Mouse (Mus musculus) forebrain, embryonic 16.5 days (tissue): ENCODE results near the gene Med29. TPM values are rescaled to one million over a fixed set of nuclear protein-coding genes. Genes with fewer than 3 reads are reported as not detected.
"Not testable (repeated sequence)": the region's sequence is repeated elsewhere in the genome, so short reads cannot be mapped to it uniquely, and the experiment has no call there.

Source experiments
- ATAC-seq: fragments of 200-750 bp; cut with Nextera tagmentation; 2 replicates; pipeline ENCODE4 v1.8.0; 2017; ENCODE audit warnings: mild to moderate bottlenecking, moderate library complexity
- H3K27ac ChIP-seq: fragments of 300-500 bp; sonication (generic); 2 replicates; pipeline ENCODE4 v1.5.1; 2014; ENCODE audit warnings: low read length, control low read depth
- H3K27me3 ChIP-seq: fragments of 300-500 bp; sonication (generic); replicated peaks from 2 replicates; pipeline ENCODE4 v1.6.1; 2014; ENCODE audit warnings: low read length; ENCODE audit not compliant: control insufficient read depth, insufficient read depth
- H3K36me3 ChIP-seq: fragments of 300-500 bp; sonication (generic); 2 replicates; pipeline ENCODE4 v1.6.1; 2014; ENCODE audit not compliant: control insufficient read depth, insufficient read depth
- H3K4me1 ChIP-seq: fragments of 300-500 bp; sonication (generic); replicated peaks from 2 replicates; pipeline ENCODE4 v1.6.1; 2014; ENCODE audit warnings: low read length; ENCODE audit not compliant: control insufficient read depth, insufficient read depth
- H3K4me2 ChIP-seq: fragments of 300-500 bp; sonication (generic); 2 replicates; pipeline ENCODE4 v1.6.1; 2014; ENCODE audit warnings: mild to moderate bottlenecking, low read length, control low read depth
- H3K4me3 ChIP-seq: fragments of 300-500 bp; sonication (generic); replicated peaks from 2 replicates; pipeline ENCODE4 v1.5.1; 2014; ENCODE audit warnings: mild to moderate bottlenecking, low read length, control low read depth
- H3K9ac ChIP-seq: fragments of 300-500 bp; sonication (generic); replicated peaks from 2 replicates; pipeline ENCODE4 v1.6.1; 2014; ENCODE audit warnings: low read depth, low read length, control low read depth
- H3K9me3 ChIP-seq: fragments of 300-500 bp; sonication (generic); 2 replicates; pipeline ENCODE4 v1.6.1; 2016; ENCODE audit warnings: low read length; ENCODE audit not compliant: control insufficient read depth
- WGBS: fragments of 180-500 bp; shearing (Covaris S2); extraction: QIAGEN DNeasy Blood & Tissue Kit; methylation state at CpG from one replicate; pipeline ENCODE4 v1.1.7; 2014; 5-methylcytosine and 5-hydroxymethylcytosine counted together
- polyA plus RNA-seq: library from polyadenylated mRNA; unstranded; fragments of >200 nt; fragmentation: Nextera tagmentation; extraction: Ambion mirVana; gene quantifications from 2 replicates; pipeline ENCODE4 v1.2.1, GENCODE M21; 2015

Med29 gene
- polyA plus RNA-seq, 1 experiment from 2014 or later: 39.9 TPM

DNA sequence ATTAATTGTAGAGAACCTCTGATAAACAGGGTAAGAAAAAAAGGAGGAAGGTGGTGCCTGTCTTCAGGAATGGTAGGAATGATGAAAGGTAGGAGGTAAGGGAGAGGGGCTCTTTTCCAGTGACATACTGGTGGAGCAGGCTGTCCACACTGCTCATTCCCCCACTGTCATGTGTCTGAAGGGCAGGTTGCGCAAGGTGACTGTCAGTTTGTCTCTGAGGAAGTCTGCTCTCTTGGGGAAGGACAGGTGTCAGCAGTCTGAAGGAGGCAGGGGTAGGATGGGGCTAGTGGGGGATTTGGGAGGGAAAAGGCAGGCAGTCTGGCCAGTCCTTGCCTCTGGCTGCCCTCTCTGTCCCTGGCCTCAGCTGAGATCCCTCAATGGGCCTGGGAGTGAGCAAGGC is 8.5 kb upstream of the Med29 start:
- H3K27ac ChIP-seq: no peak overlapping the region
- H3K9me3 ChIP-seq: no peaks in the 10 kb centered on the region
- ATAC-seq: no peak
- no peaks in the 10 kb centered on the region for H3K4me1 ChIP-seq
- WGBS: 100% methylated on average over 1 of the region's 1 CpGs
- H3K27me3 ChIP-seq: no peaks in the 10 kb centered on the region
- peaks cover 57% of the 10 kb centered on the region for H3K36me3 ChIP-seq
- H3K9ac ChIP-seq: no peak overlapping the region
- no peak overlapping the region for H3K4me3 ChIP-seq
- no peak overlapping the region for H3K4me2 ChIP-seq

GRCm38 (mm10) chr7:28398696-28399340 is 6.3 kb upstream of the Med29 start:
- no peak overlapping the region for H3K27ac ChIP-seq
- H3K4me3 ChIP-seq: no peak overlapping the region
- 85% methylated on average over 10 of the region's 10 CpGs for WGBS
- H3K4me1 ChIP-seq: peaks cover 2% of the 10 kb centered on the region
- no peak overlapping the region for H3K9ac ChIP-seq
- peaks cover 41% of the 10 kb centered on the region for H3K36me3 ChIP-seq
- no peaks in the 10 kb centered on the region for H3K9me3 ChIP-seq
- ATAC-seq: no peak
- H3K4me2 ChIP-seq: no peak overlapping the region
- H3K27me3 ChIP-seq: no peaks in the 10 kb centered on the region

DNA sequence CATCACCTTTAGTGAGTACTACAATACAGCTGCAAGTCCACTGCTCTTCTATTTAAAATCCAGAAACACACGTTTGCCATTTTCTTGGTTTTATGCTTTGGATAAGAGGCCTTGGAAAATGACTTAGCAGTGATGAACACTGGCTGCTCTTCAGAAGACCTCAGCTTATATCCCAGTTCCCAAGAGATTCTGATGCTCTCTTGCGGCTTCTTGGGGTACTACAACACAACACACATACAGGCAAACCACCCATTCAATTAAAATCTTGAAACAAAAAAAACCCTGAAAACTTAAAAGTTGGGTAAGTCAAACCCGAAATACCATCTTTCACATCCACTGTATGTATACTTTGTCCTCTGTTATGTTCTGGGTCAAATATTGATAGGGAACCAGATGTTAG is 5.5 kb upstream of the Med29 start:
- peaks cover 35% of the 10 kb centered on the region for H3K36me3 ChIP-seq
- ATAC-seq: no peak
- no peaks in the 10 kb centered on the region for H3K27me3 ChIP-seq
- H3K4me2 ChIP-seq: no peak overlapping the region
- H3K9ac ChIP-seq: no peak overlapping the region
- peaks cover 9% of the 10 kb centered on the region for H3K4me1 ChIP-seq
- H3K27ac ChIP-seq: no peak overlapping the region
- no peak overlapping the region for H3K4me3 ChIP-seq
- WGBS: 60% methylated on average over 3 of the region's 3 CpGs
- H3K9me3 ChIP-seq: no peaks in the 10 kb centered on the region

GRCm38 (mm10) chr7:28395425-28395824 is 2.9 kb upstream of the Med29 start:
- Histone ChIP-seq H3K9me3 (no peaks in the 10 kb centered on the region), H3K36me3 (peaks cover 23% of the 10 kb centered on the region), H3K9ac (no peak overlapping the region)

GRCm38 (mm10) chr7:28393272-28393951 is 904 bp upstream of the Med29 start:
- WGBS: 7% methylated on average over 22 of the region's 22 CpGs

More at GRCm38 (mm10) chr7:28395425-28395824, 2.9 kb upstream of the Med29 start:
- Histone ChIP-seq H3K27ac (no peak overlapping the region), H3K27me3 (no peaks in the 10 kb centered on the region), H3K4me3 (no peak overlapping the region), H3K4me2 (no peak overlapping the region), H3K4me1 (peaks cover 17% of the 10 kb centered on the region)
- no peak for ATAC-seq
- 97% methylated on average over 4 of the region's 4 CpGs for WGBS

DNA sequence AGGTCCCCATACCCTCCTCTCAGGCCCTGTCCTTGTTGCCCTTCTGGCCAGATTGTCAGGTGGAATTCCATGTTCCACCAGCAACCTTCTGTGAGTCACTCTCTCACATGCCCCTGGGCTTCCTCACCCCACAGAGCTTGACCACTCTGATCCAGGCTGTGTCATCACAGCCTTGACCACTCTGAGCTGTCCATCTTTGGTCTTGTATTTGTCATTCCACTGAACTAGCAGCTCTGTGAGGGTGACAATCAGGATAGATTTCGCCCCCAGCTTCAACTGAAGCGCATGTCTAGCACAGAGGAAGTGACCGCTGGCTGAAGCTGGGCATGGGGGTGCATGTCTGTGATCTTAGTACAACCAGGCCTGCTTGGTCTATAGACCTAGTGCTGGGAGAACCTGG is 2.2 kb downstream of the Med29 start:
- Histone ChIP-seq H3K9me3 (no peaks in the 10 kb centered on the region), H3K4me3 (no peak overlapping the region), H3K27me3 (no peaks in the 10 kb centered on the region), H3K36me3 (peaks cover 18% of the 10 kb centered on the region), H3K27ac (no peak overlapping the region), H3K4me1 (peaks cover 17% of the 10 kb centered on the region), H3K4me2 (no peak overlapping the region), H3K9ac (no peak overlapping the region)
- WGBS: 94% methylated on average over 3 of the region's 3 CpGs
- no peak for ATAC-seq

More at GRCm38 (mm10) chr7:28393272-28393951, 904 bp upstream of the Med29 start:
- Histone ChIP-seq H3K9ac (peak overlapping the region; percentile 78), H3K4me2 (peak overlapping the region; percentile 91), H3K27me3 (no peaks in the 10 kb centered on the region), H3K36me3 (peaks cover 19% of the 10 kb centered on the region; the same call in 1 of the 2 replicates), H3K4me3 (peak overlapping the region; percentile 87), H3K27ac (peak overlapping the region; percentile 39), H3K9me3 (no peaks in the 10 kb centered on the region), H3K4me1 (peaks cover 17% of the 10 kb centered on the region)
- no peak for ATAC-seq

DNA sequence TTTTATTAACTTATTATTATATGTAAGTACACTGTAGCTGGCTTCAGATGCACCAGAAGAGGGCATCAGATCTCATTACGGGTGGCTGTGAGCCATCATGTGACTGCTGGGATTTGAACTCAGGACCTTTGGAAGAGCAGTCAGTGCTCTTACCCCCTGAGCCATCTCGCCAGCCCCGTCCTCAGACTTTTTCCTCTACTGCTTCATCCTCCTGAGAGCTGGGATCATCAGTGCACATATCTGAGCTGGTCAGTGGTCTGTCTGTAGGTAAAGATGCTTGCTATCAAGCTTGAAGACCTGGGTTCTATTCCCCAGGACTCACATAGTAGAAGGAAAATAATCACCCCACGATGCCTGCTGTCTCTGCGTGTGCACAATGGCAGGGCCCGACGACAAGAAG is 5.1 kb downstream of the Med29 start:
- not testable (repeated sequence) for H3K9ac ChIP-seq, H3K27me3 ChIP-seq, H3K9me3 ChIP-seq, H3K4me3 ChIP-seq, H3K4me2 ChIP-seq, ATAC-seq, H3K27ac ChIP-seq
- peaks cover 12% of the 10 kb centered on the region for H3K4me1 ChIP-seq
- WGBS: 85% methylated on average over 7 of the region's 7 CpGs
- peaks cover 18% of the 10 kb centered on the region for H3K36me3 ChIP-seq

- H3K4me3 ChIP-seq, H3K4me2 ChIP-seq, H3K9me3 ChIP-seq, H3K27me3 ChIP-seq, H3K27ac ChIP-seq, H3K9ac ChIP-seq, ATAC-seq: not testable (repeated sequence)
- H3K4me1 ChIP-seq: peaks cover 16% of the 10 kb centered on the region
- H3K36me3 ChIP-seq: peaks cover 18% of the 10 kb centered on the region
- 81% methylated on average over 6 of the region's 6 CpGs for WGBS
Measured at GRCm38 (mm10) chr7:28386877-28387276, 5.6 kb downstream of the Med29 start.

- no peak overlapping the region for H3K4me2 ChIP-seq
- peak; percentile 69 for ATAC-seq
- H3K4me3 ChIP-seq: no peak overlapping the region
- 9% methylated on average over 4 of the region's 4 CpGs for WGBS
- no peak overlapping the region for H3K27ac ChIP-seq
- H3K9ac ChIP-seq: no peak overlapping the region
- no peaks in the 10 kb centered on the region for H3K27me3 ChIP-seq
- peaks cover 16% of the 10 kb centered on the region for H3K4me1 ChIP-seq
- H3K9me3 ChIP-seq: no peaks in the 10 kb centered on the region
- peaks cover 18% of the 10 kb centered on the region for H3K36me3 ChIP-seq
Measured at GRCm38 (mm10) chr7:28386462-28386861, 6.0 kb downstream of the Med29 start.
